Mouse (Mus musculus) common myeloid progenitor, adult 5-6 weeks (primary cell): ENCODE measurements around the gene Vmn2r45. TPM values are rescaled to one million over a fixed set of nuclear protein-coding genes. Genes with fewer than 3 reads are reported as not detected.
"Not testable (repeated sequence)": the region's sequence is repeated elsewhere in the genome, so short reads cannot be mapped to it uniquely, and the experiment has no call there.

Source experiments
- ATAC-seq: replicated peaks from 2 replicates; pipeline ENCODE4 v1.8.0; 2016; ENCODE audit warnings: low read depth, mild to moderate bottlenecking, moderate TSS enrichment, inconsistent platforms; ENCODE audit not compliant: poor library complexity, severe bottlenecking
- total RNA-seq: library from RNA; stranded (forward); fragments of 200-1000, 187-1606 nt; gene quantifications from 2 replicates; pipeline ENCODE4 v1.2.3, GENCODE M21; 2017

The Vmn2r45 gene
- not detected in 2 replicates for total RNA-seq

DNA sequence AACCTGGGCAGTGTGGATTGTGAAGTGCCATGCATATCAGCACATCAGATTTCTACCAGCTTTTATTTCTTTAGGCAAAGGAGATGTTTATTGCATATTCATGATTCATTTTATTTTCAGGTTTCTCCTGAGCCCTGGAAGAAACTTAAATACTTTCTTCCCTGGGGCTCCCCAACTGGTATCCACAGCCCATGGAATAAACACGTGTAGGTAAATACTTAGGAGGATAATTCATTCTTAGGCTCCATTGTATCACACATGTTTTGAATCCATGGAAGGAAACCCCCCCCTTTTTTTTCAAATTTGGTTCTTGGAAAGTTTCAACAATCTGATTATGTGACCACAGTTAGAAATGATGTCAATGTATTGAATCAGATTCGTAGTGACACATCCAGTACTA, at the start of gene Vmn2r45:
Gene Vmn2r45 (minus strand): TSS at position 101 of the 400 bp plus-strand sequence.
- not testable (repeated sequence) for ATAC-seq

Other genes starting within 250 kb of the Vmn2r45 start
- gene Vmn2r43, start 228.5 kb downstream of the Vmn2r45 start, total RNA-seq: not detected in 2 replicates
- not detected in 2 replicates for gene Vmn2r44, start 105.7 kb downstream of the Vmn2r45 start, total RNA-seq